Mouse (Mus musculus) E14TG2a.4 (cell line): ENCODE measurements around the gene Gm21190.
A peak's percentile ranks its signal among the peaks of the same experiment; 100 is the strongest.
"Not testable (repeated sequence)": the region's sequence is repeated elsewhere in the genome, so short reads cannot be mapped to it uniquely, and the experiment has no call there.

ENCODE experiments used
- CTCF ChIP-seq: conservative IDR thresholded peaks from 2 replicates; pipeline ENCODE4 v1.5.1; 2014; ENCODE audit warnings: low read length
- POU5F1 ChIP-seq: IDR thresholded peaks from 2 replicates; pipeline ENCODE4 v1.6.1; 2014; ENCODE audit warnings: low read length, borderline replicate concordance

- TF ChIP-seq CTCF, result peak; percentile 35
- not testable (repeated sequence) for TF ChIP-seq POU5F1
Observed at GRCm38 (mm10) chr5:15520418-15520817, 8.6 kb downstream of the Gm21190 start.
